Mouse (Mus musculus) olfactory bulb, adult 2 months (tissue): ENCODE results near the gene Nfkbia.

Experiments used
- CTCF ChIP-seq: fragments of 200-500 bp; IDR thresholded peaks from 2 replicates; pipeline ENCODE4 v1.5.1; 2012; ENCODE audit warnings: low read depth, mild to moderate bottlenecking, low read length, moderate library complexity; ENCODE audit not compliant: insufficient read depth
- POLR2A ChIP-seq: fragments of 200-500 bp; IDR thresholded peaks from 2 replicates; pipeline ENCODE4 v1.6.1; 2012; ENCODE audit warnings: mild to moderate bottlenecking, low read depth, low read length, moderate library complexity; ENCODE audit not compliant: insufficient read depth

- TF ChIP-seq CTCF (no peak), POLR2A (no peak)
Observed at GRCm38 (mm10) chr12:55480471-55481153, 11.8 kb downstream of the Nfkbia start.
